Mouse (Mus musculus) hindbrain, embryonic 12.5 days (tissue): ENCODE measurements around the gene Olfr802. TPM values are rescaled to one million over a fixed set of nuclear protein-coding genes. Genes with fewer than 3 reads are reported as not detected.

ENCODE experiments used
- ATAC-seq: fragments of 200-750 bp; cut with Nextera tagmentation; 2 replicates; pipeline ENCODE4 v1.8.0; 2017; ENCODE audit warnings: moderate TSS enrichment; ENCODE audit not compliant: low FRiP score
- H3K27ac ChIP-seq: fragments of 300-500 bp; sonication (generic); 2 replicates; pipeline ENCODE4 v1.5.1; 2016; ENCODE audit warnings: mild to moderate bottlenecking
- H3K27me3 ChIP-seq: fragments of 300-500 bp; sonication (generic); 2 replicates; pipeline ENCODE4 v1.6.1; 2016; ENCODE audit warnings: mild to moderate bottlenecking
- H3K36me3 ChIP-seq: fragments of 300-500 bp; sonication (generic); 2 replicates; pipeline ENCODE4 v1.6.1; 2016; ENCODE audit warnings: mild to moderate bottlenecking
- H3K4me1 ChIP-seq: fragments of 300-500 bp; sonication (generic); 2 replicates; pipeline ENCODE4 v1.6.1; 2016
- H3K4me2 ChIP-seq: fragments of 300-500 bp; sonication (generic); replicated peaks from 2 replicates; pipeline ENCODE4 v1.6.1; 2016; ENCODE audit warnings: mild to moderate bottlenecking
- H3K4me3 ChIP-seq: fragments of 300-500 bp; sonication (generic); 2 replicates; pipeline ENCODE4 v1.5.1; 2016; ENCODE audit warnings: mild to moderate bottlenecking
- H3K9ac ChIP-seq: fragments of 300-500 bp; sonication (generic); 2 replicates; pipeline ENCODE4 v1.6.1; 2016; ENCODE audit warnings: mild to moderate bottlenecking, moderate library complexity
- H3K9me3 ChIP-seq: fragments of 300-500 bp; sonication (generic); replicated peaks from 2 replicates; pipeline ENCODE4 v1.6.1; 2016; ENCODE audit warnings: mild to moderate bottlenecking
- WGBS: fragments of 180-500 bp; shearing (Covaris S2); methylation state at CpG from one replicate; pipeline ENCODE4 v1.1.7; 2016; 5-methylcytosine and 5-hydroxymethylcytosine counted together
- microRNA-seq: library from miRNA; unstranded; fragments of <30 nt; microRNA quantifications from one replicate; pipeline ENCODE4, GENCODE M21; 2017
- polyA plus RNA-seq: library from polyadenylated mRNA; unstranded; fragments of >200 nt; fragmentation: Nextera tagmentation; extraction: Ambion mirVana; gene quantifications from 2 replicates; pipeline ENCODE4 v1.2.1, GENCODE M21; 2016

Olfr802 gene
- 0.04 TPM in 1 of 2 replicates, not detected in the other for polyA plus RNA-seq

DNA sequence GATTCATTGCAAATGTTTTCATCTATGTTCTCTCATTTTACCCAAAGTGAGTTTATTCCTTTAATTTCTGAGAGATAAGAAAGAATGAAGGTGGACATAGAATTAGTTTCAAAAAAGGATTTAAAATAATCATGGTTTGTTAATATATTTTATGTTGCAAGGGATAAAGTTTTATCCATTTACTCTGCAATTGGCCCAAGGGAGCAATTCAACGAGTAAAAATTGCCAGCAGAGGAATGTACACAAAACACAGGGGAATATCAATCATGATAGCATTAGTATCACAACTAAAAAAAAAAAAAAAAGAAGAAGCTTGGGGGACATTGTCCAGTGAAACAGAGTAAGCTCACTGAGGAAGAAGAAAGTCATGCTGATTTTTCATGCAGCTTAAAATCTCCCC is at the start of gene Olfr802:
Olfr802 (minus strand) TSS at position 101 of the 400 bp plus-strand sequence.
- no peaks in the 10 kb centered on the region for H3K36me3 ChIP-seq
- 79% methylated on average over 1 of the region's 1 CpGs for WGBS
- H3K4me2 ChIP-seq: no peak within 1 kb of the TSS
- ATAC-seq: no peak
- H3K27me3 ChIP-seq: no peaks in the 10 kb centered on the region
- no peaks in the 10 kb centered on the region for H3K4me1 ChIP-seq
- no peak within 1 kb of the TSS for H3K9ac ChIP-seq
- H3K4me3 ChIP-seq: no peak within 1 kb of the TSS
- no peaks in the 10 kb centered on the region for H3K9me3 ChIP-seq
- no peak within 1 kb of the TSS for H3K27ac ChIP-seq

DNA sequence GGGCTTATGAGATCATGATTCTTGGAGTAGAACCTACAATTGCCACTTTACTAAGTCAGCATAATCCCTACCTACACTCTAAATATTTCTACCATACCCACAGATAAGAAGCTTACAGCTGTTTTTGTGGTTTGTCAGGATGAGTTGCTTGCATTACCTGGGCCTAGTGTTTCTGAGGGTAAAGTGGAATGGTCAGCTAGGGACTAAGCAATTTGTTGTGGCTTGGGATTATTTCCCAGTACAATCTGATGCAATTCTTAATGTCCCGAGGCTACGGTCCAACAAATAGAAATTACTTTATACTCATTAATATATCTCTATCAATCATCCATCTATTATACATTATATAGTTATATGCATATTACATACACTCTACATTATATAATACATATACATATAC is 41.3 kb upstream of the Olfr802 start, which contains the start of gene Olfr805:
Olfr805 (minus strand) TSS at position 101 of the 400 bp plus-strand sequence.
- Histone ChIP-seq H3K9me3 (no peaks in the 10 kb centered on the region), H3K36me3 (no peaks in the 10 kb centered on the region), H3K27me3 (no peaks in the 10 kb centered on the region), H3K27ac (no peak within 1 kb of the TSS), H3K4me2 (no peak within 1 kb of the TSS), H3K4me3 (no peak within 1 kb of the TSS), H3K9ac (no peak within 1 kb of the TSS), H3K4me1 (no peaks in the 10 kb centered on the region)
- 95% methylated on average over 2 of the region's 2 CpGs for WGBS
- no peak for ATAC-seq

DNA sequence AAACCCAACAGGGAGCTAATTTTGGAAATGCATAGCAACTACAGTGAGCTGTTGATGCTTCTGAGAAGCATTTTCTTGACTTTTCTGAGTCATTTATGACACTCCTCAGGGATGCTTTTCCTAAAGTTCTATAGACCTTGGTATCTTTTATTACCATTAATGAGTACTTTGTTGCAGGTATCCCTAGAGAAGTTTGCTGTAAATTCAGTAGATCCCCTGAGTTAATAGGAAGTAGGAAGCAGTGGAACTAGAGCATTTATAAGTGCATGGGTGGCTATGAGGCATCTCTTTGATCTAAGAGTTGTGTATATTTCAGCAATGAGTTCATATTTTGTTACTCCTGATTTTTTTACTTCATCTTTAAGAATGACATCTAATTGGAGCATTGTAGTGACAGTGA is 14.9 kb upstream of the Olfr802 start, which contains the start of gene Olfr804:
Olfr804 (plus strand) TSS at position 301 of the 400 bp plus-strand sequence.
- Histone ChIP-seq H3K4me3 (no peak within 1 kb of the TSS), H3K4me1 (no peaks in the 10 kb centered on the region), H3K27ac (no peak within 1 kb of the TSS), H3K9me3 (no peaks in the 10 kb centered on the region), H3K36me3 (no peaks in the 10 kb centered on the region), H3K4me2 (no peak within 1 kb of the TSS), H3K9ac (no peak within 1 kb of the TSS), H3K27me3 (no peaks in the 10 kb centered on the region)
- no peak for ATAC-seq

DNA sequence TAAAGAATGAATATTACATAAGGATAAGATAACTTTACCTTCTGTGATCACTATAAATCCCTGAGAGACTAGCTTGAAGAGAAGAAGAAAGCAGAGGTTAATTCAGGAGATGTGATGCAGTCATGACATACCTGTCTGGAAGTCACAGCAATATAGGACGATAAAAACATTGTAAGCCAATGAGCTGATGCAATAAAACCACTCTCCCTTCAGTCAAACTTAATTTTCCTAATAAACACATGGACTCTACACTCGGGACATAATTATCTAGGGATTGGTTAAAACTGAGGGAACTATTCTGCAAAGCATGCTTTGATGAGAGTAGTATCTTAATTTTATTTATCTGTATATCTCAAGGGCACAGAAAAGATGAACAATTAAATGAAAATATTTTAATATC is 6.2 kb upstream of the Olfr802 start, which contains the start of gene Olfr803:
Olfr803 (minus strand) TSS at position 101 of the 400 bp plus-strand sequence.
- Histone ChIP-seq H3K27me3 (no peaks in the 10 kb centered on the region), H3K9me3 (no peaks in the 10 kb centered on the region), H3K4me3 (no peak within 1 kb of the TSS), H3K36me3 (no peaks in the 10 kb centered on the region), H3K4me2 (no peak within 1 kb of the TSS), H3K4me1 (no peaks in the 10 kb centered on the region), H3K9ac (no peak within 1 kb of the TSS), H3K27ac (no peak within 1 kb of the TSS)
- ATAC-seq: no peak
- WGBS: 68% methylated on average over 2 of the region's 2 CpGs

DNA sequence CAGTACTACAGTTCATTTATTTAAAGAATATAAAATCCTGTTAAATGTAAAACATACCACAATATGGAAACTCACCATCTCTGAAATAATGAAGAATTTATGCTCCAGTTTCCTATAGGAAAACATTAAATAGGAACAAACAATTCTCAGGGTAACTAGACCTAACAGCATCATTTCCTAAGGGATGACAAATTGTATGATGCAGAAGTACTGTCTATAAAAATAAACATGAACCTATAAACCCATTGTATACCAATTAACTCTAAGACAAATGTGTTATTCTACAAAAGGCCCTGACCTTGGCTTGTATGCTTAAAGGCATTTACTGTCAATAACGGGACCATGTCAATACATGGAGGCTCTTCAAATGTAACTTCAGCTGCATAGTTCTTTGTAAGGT is 14.2 kb downstream of the Olfr802 start, which contains the start of gene Olfr801:
Olfr801 (minus strand) TSS at position 101 of the 400 bp plus-strand sequence.
- H3K27ac ChIP-seq: no peak within 1 kb of the TSS
- 89% methylated on average over 1 of the region's 1 CpGs for WGBS
- no peaks in the 10 kb centered on the region for H3K27me3 ChIP-seq
- no peak within 1 kb of the TSS for H3K4me3 ChIP-seq
- no peaks in the 10 kb centered on the region for H3K4me1 ChIP-seq
- no peaks in the 10 kb centered on the region for H3K36me3 ChIP-seq
- no peak for ATAC-seq
- H3K9ac ChIP-seq: no peak within 1 kb of the TSS
- H3K4me2 ChIP-seq: no peak within 1 kb of the TSS
- H3K9me3 ChIP-seq: no peaks in the 10 kb centered on the region

DNA sequence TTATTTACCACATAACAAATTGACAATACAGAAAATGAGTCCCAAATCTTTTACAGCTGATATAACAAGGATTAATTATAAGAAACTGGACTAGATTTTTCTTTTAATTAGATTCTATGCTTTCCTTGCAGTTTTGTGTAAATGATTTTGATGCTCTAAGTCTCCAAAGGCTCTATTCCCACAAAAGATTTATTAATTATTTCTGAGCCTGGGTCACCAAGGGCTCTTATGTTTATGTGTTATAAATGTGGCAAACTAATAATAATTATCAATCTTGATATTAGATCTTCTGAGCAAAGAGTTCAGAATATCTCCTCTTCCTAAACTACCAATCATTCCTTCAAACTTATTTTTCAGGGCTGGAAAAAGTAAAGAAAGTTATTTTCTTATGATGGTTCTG is 30.6 kb downstream of the Olfr802 start, which contains the start of gene Olfr800:
Olfr800 (plus strand) TSS at position 301 of the 400 bp plus-strand sequence.
- no peaks in the 10 kb centered on the region for H3K9me3 ChIP-seq
- H3K36me3 ChIP-seq: no peaks in the 10 kb centered on the region
- no peak within 1 kb of the TSS for H3K9ac ChIP-seq
- no peaks in the 10 kb centered on the region for H3K4me1 ChIP-seq
- no peak for ATAC-seq
- no peak within 1 kb of the TSS for H3K27ac ChIP-seq
- no peak within 1 kb of the TSS for H3K4me3 ChIP-seq
- no peak within 1 kb of the TSS for H3K4me2 ChIP-seq
- H3K27me3 ChIP-seq: no peaks in the 10 kb centered on the region

DNA sequence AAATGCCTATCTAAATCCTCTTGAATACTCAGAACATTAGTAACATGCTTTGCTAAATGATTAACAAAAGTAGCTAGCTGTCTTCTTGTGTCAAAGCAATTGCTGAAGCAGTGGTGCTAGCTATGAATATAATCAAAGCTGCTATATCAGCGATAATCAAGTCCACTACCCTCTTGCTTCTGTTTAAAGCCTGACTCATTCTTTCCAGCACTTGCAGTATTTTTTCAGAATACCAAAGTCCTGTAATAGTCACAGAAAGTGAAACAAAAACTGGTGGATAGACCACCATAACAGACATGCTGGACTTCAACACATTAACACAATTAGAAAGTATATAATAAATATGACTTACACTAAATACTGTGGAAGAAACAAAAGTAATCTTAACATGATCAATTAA is 36.2 kb downstream of the Olfr802 start:
- Histone ChIP-seq H3K27ac (no peak overlapping the region), H3K36me3 (no peaks in the 10 kb centered on the region), H3K4me2 (no peak overlapping the region), H3K9me3 (no peaks in the 10 kb centered on the region), H3K9ac (no peak overlapping the region), H3K4me3 (no peak overlapping the region), H3K27me3 (no peaks in the 10 kb centered on the region), H3K4me1 (no peaks in the 10 kb centered on the region)
- WGBS: 80% methylated on average over 1 of the region's 1 CpGs
- ATAC-seq: no peak

DNA sequence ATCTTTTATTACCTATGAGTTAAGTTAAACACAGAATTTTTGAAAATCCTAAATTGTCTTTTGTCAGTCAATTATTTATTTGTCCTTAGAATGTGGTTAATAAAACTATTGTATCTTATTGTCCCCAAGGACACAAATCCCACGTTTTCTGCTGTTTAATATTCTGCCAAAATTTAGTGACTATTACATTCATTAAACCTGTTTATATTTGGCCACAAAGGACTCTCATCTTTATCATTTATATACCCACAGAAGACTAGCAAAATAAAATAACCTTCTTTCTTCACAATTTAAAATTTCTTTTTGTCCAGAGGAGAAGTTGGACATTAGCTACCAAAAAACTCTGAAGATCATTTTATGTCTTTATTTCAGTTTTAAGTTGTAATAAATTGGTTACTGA is 50.8 kb downstream of the Olfr802 start, which contains the start of gene Olfr799:
Olfr799 (plus strand) TSS at position 301 of the 400 bp plus-strand sequence.
- Histone ChIP-seq H3K9ac (no peak within 1 kb of the TSS), H3K27me3 (no peaks in the 10 kb centered on the region), H3K4me1 (no peaks in the 10 kb centered on the region), H3K4me2 (no peak within 1 kb of the TSS), H3K4me3 (no peak within 1 kb of the TSS), H3K9me3 (no peaks in the 10 kb centered on the region), H3K36me3 (no peaks in the 10 kb centered on the region), H3K27ac (no peak within 1 kb of the TSS)
- no peak for ATAC-seq
- 39% methylated on average over 1 of the region's 1 CpGs for WGBS

DNA sequence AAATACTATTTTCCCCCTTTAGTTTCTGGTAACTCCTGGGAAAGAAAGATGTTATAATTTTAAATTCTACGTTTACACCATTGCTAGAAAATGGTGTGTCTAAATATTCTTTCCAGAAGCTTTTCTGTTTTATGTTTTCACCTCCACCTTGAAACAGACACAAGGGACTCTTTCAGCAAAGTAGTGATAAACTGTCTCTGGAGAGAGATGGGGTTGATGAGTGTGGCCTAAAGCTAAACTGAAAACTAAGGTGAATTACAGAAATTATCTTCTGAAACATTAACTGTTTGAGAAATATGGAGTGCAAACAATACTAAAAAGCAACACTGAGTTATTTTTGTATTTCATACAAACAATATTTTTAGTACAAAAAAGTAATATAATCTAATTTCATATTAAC is 60.1 kb downstream of the Olfr802 start, which contains the start of gene Olfr798:
Olfr798 (minus strand) TSS at position 101 of the 400 bp plus-strand sequence.
- Histone ChIP-seq H3K27me3 (no peaks in the 10 kb centered on the region), H3K9me3 (no peaks in the 10 kb centered on the region), H3K4me3 (no peak within 1 kb of the TSS), H3K4me1 (no peaks in the 10 kb centered on the region), H3K4me2 (no peak within 1 kb of the TSS), H3K27ac (no peak within 1 kb of the TSS), H3K36me3 (no peaks in the 10 kb centered on the region), H3K9ac (no peak within 1 kb of the TSS)
- no peak for ATAC-seq
- WGBS: 79% methylated on average over 1 of the region's 1 CpGs

Small RNAs within 50 kb of the gene (microRNA-seq; reads per million reads assigned to microRNA genes)
- gene Gm24485: not detected

Other genes starting within 250 kb of the Olfr802 start
- gene Olfr787, start 226.3 kb downstream of the Olfr802 start, polyA plus RNA-seq: not detected in 2 replicates
- gene Olfr788, start 217.2 kb downstream of the Olfr802 start, polyA plus RNA-seq: not detected in 2 replicates
- not detected in 2 replicates for gene Olfr789, start 203.4 kb downstream of the Olfr802 start, polyA plus RNA-seq
- gene Olfr790, start 189.7 kb downstream of the Olfr802 start, polyA plus RNA-seq: not detected in 2 replicates
- not detected in 2 replicates for gene Olfr791, start 166.4 kb downstream of the Olfr802 start, polyA plus RNA-seq
- gene Olfr792, start 149.0 kb downstream of the Olfr802 start, polyA plus RNA-seq: not detected in 2 replicates
- not detected in 2 replicates for gene Olfr794, start 120.5 kb downstream of the Olfr802 start, polyA plus RNA-seq
- gene Olfr796, start 75.6 kb downstream of the Olfr802 start, polyA plus RNA-seq: not detected in 2 replicates
- gene Olfr798, start 60.2 kb downstream of the Olfr802 start, polyA plus RNA-seq: not detected in 2 replicates
- not detected in 2 replicates for gene Olfr799, start 50.7 kb downstream of the Olfr802 start, polyA plus RNA-seq
- gene Olfr800, start 30.5 kb downstream of the Olfr802 start, polyA plus RNA-seq: not detected in 2 replicates
- not detected in 2 replicates for gene Olfr801, start 14.3 kb downstream of the Olfr802 start, polyA plus RNA-seq
- gene Olfr803, start 6.1 kb upstream of the Olfr802 start, polyA plus RNA-seq: not detected in 2 replicates
- not detected in 2 replicates for gene Olfr804, start 15.0 kb upstream of the Olfr802 start, polyA plus RNA-seq
- not detected in 2 replicates for gene Olfr805, start 41.2 kb upstream of the Olfr802 start, polyA plus RNA-seq
- not detected in 2 replicates for gene Olfr806, start 53.8 kb upstream of the Olfr802 start, polyA plus RNA-seq
- not detected in 2 replicates for gene Olfr807, start 69.6 kb upstream of the Olfr802 start, polyA plus RNA-seq
- gene Olfr808, start 77.3 kb upstream of the Olfr802 start, polyA plus RNA-seq: not detected in 2 replicates
- gene Olfr809, start 86.5 kb upstream of the Olfr802 start, polyA plus RNA-seq: not detected in 2 replicates
- not detected in 2 replicates for gene Olfr810, start 106.7 kb upstream of the Olfr802 start, polyA plus RNA-seq
- not detected in 2 replicates for gene Olfr811, start 116.2 kb upstream of the Olfr802 start, polyA plus RNA-seq
- not detected in 2 replicates for gene Olfr812, start 157.9 kb upstream of the Olfr802 start, polyA plus RNA-seq
- gene Olfr813, start 167.2 kb upstream of the Olfr802 start, polyA plus RNA-seq: not detected in 2 replicates
- not detected in 2 replicates for gene Olfr814, start 191.7 kb upstream of the Olfr802 start, polyA plus RNA-seq
- gene Olfr815, start 217.7 kb upstream of the Olfr802 start, polyA plus RNA-seq: not detected in 2 replicates
- gene Olfr816, start 227.4 kb upstream of the Olfr802 start, polyA plus RNA-seq: not detected in 2 replicates